ENCODE assay signal across 26 mouse cellular contexts in the genomic region with DNA sequence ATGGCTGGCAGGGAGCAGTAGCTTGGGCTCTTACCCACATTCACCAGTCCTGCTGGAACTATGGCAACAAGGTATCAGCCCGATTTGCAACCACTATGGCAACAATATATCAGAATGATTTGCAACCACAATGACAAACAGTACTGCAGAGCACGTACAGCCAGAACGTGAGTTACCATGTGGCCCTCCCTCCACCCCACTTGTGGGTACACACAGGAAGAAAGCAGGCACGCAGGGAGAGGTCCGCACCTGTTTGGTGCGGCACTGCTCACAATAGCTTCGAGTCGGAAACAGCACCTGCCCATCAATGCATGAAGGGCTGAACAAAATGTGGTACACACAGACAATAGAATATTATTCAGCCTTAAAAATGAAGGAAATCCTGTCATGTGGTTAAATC. TPM values are rescaled to one million over a fixed set of nuclear protein-coding genes. Genes with fewer than 3 reads are reported as not detected.
DNase-seq lines count a peak whose midpoint lies in the region; ATAC-seq and TF ChIP-seq lines count a peak whose summit lies in the region.
"Had no signal": no experiment of that assay in that cellular context is flagged by ENCODE, and none has a peak within 500 bp of the region (broad histone marks: within the 10 kb centered on the region; RNA-seq: fewer than 3 reads in every experiment).

No protein-coding gene starts in this region.

- H3K4me3 ChIP-seq in forebrain, embryonic 12.5 days (replicated peaks), result no peak overlapping the region
- H3K4me3 ChIP-seq in forebrain, embryonic 13.5 days, result no peak overlapping the region
- H3K4me3 ChIP-seq in hindbrain, embryonic 11.5 days (ENCODE audit: low read depth, low read length), result no peak overlapping the region
- no peak overlapping the region for H3K4me3 ChIP-seq in intestine, postnatal 0 days (ENCODE audit: low read depth, low read length)
- H3K4me3 ChIP-seq: embryonic facial prominence, embryonic 15.5 days; heart, embryonic 12.5 days; kidney, embryonic 15.5 days; megakaryocyte, embryonic 14.5 days; neural tube, embryonic 15.5 days had no signal

- no peak overlapping the region for H3K4me2 ChIP-seq in forebrain, embryonic 12.5 days
- no peak overlapping the region for H3K4me2 ChIP-seq in forebrain, embryonic 13.5 days
- H3K4me2 ChIP-seq in hindbrain, embryonic 11.5 days (replicated peaks; ENCODE audit: low read depth, low read length), result no peak overlapping the region
- no peak overlapping the region for H3K4me2 ChIP-seq in intestine, postnatal 0 days (replicated peaks; ENCODE audit: low read depth)
- H3K4me2 ChIP-seq: embryonic facial prominence, embryonic 15.5 days; heart, embryonic 12.5 days; hindbrain, embryonic 14.5 days; kidney, embryonic 15.5 days; liver, embryonic 11.5 days; neural tube, embryonic 15.5 days had no signal

- H3K9me3 ChIP-seq in forebrain, embryonic 12.5 days, result no peaks in the 10 kb centered on the region
- no peaks in the 10 kb centered on the region for H3K9me3 ChIP-seq in forebrain, embryonic 13.5 days (replicated peaks)
- no peaks in the 10 kb centered on the region for H3K9me3 ChIP-seq in hindbrain, embryonic 11.5 days (ENCODE audit: control insufficient read depth, low read length)
- no peaks in the 10 kb centered on the region for H3K9me3 ChIP-seq in intestine, postnatal 0 days (ENCODE audit: control insufficient read depth)
- H3K9me3 ChIP-seq: embryonic facial prominence, embryonic 15.5 days; heart, embryonic 12.5 days; kidney, embryonic 15.5 days; megakaryocyte, embryonic 14.5 days; neural tube, embryonic 15.5 days had no signal

- ATAC-seq in forebrain, embryonic 12.5 days (ENCODE audit: low FRiP score), result no peak
- no peak for ATAC-seq in forebrain, embryonic 13.5 days
- ATAC-seq in hindbrain, embryonic 11.5 days (ENCODE audit: low FRiP score), result no peak
- no peak for ATAC-seq in intestine, postnatal 0 days
- ATAC-seq: intestine, embryonic 16.5 days had no signal

- H3K9ac ChIP-seq in forebrain, embryonic 12.5 days, result no peak overlapping the region
- H3K9ac ChIP-seq in forebrain, embryonic 13.5 days, result no peak overlapping the region
- no peak overlapping the region for H3K9ac ChIP-seq in hindbrain, embryonic 11.5 days (ENCODE audit: low read depth, low read length)
- H3K9ac ChIP-seq in intestine, postnatal 0 days (ENCODE audit: low read depth, low read length), result no peak overlapping the region
- H3K9ac ChIP-seq: embryonic facial prominence, embryonic 15.5 days; heart, embryonic 12.5 days; hindbrain, embryonic 14.5 days; kidney, embryonic 15.5 days; neural tube, embryonic 15.5 days had no signal

- peak overlapping the region; percentile 10; the same call in 1 of the 2 replicates for H3K27ac ChIP-seq in forebrain, embryonic 12.5 days
- no peak overlapping the region for H3K27ac ChIP-seq in forebrain, embryonic 13.5 days
- no peak overlapping the region for H3K27ac ChIP-seq in hindbrain, embryonic 11.5 days (ENCODE audit: low read depth, low read length)
- no peak overlapping the region for H3K27ac ChIP-seq in intestine, postnatal 0 days (ENCODE audit: low read depth, low read length)
- H3K27ac ChIP-seq: embryonic facial prominence, embryonic 15.5 days; hindbrain, embryonic 14.5 days; kidney, embryonic 15.5 days; neural tube, embryonic 15.5 days had no signal

- peak; percentile 43 for DNase-seq in CD4-positive, CD25-positive, alpha-beta regulatory T cell, adult 2 months (ENCODE audit: low read depth, low spot score)
- DNase-seq in naive thymus-derived CD4-positive, alpha-beta T cell, adult 2 months (ENCODE audit: low read depth), result peak; percentile 65
- peak; percentile 63 for DNase-seq in thymus, postnatal 25 days
- DNase-seq in ovary, postnatal 14 days (ENCODE audit: low spot score), result no peak
- no peak for DNase-seq in hindbrain, embryonic 11.5 days (ENCODE audit: low spot score)
- DNase-seq: adrenal gland, postnatal 10 days; cerebellum, adult 11-12 months; cerebellum, postnatal 14 days; heart, postnatal 14 days; kidney, postnatal 4 days; layer of hippocampus, adult 9-11 months; lung, adult 18-20 months; lung, postnatal 14 days; midbrain, embryonic 14.5 days; right cerebral cortex, postnatal 25 days had no signal

- H3K36me3 ChIP-seq in forebrain, embryonic 12.5 days (replicated peaks), result peaks cover 36% of the 10 kb centered on the region
- H3K36me3 ChIP-seq in forebrain, embryonic 13.5 days (ENCODE audit: poor library complexity, severe bottlenecking), result peaks cover 63% of the 10 kb centered on the region
- H3K36me3 ChIP-seq in hindbrain, embryonic 11.5 days (ENCODE audit: control insufficient read depth, insufficient read depth, low read length), result no peaks in the 10 kb centered on the region
- peaks cover 91% of the 10 kb centered on the region for H3K36me3 ChIP-seq in intestine, postnatal 0 days (ENCODE audit: control insufficient read depth, insufficient read depth)

- H3K4me1 ChIP-seq in forebrain, embryonic 12.5 days, result peaks cover 5% of the 10 kb centered on the region; the same call in 1 of the 2 replicates
- no peaks in the 10 kb centered on the region for H3K4me1 ChIP-seq in forebrain, embryonic 13.5 days
- no peaks in the 10 kb centered on the region for H3K4me1 ChIP-seq in hindbrain, embryonic 11.5 days (replicated peaks; ENCODE audit: control insufficient read depth, insufficient read depth, low read length)
- no peaks in the 10 kb centered on the region for H3K4me1 ChIP-seq in intestine, postnatal 0 days (replicated peaks; ENCODE audit: control insufficient read depth, insufficient read depth, low read length)
- H3K4me1 ChIP-seq: embryonic facial prominence, embryonic 15.5 days; heart, embryonic 12.5 days; kidney, embryonic 15.5 days had no signal

- H3K27me3 ChIP-seq in forebrain, embryonic 12.5 days, result no peaks in the 10 kb centered on the region
- H3K27me3 ChIP-seq in forebrain, embryonic 13.5 days, result no peaks in the 10 kb centered on the region
- no peaks in the 10 kb centered on the region for H3K27me3 ChIP-seq in hindbrain, embryonic 11.5 days (ENCODE audit: control insufficient read depth, insufficient read depth, low read length)
- H3K27me3 ChIP-seq in intestine, postnatal 0 days (replicated peaks; ENCODE audit: control insufficient read depth, insufficient read depth, low read length), result no peaks in the 10 kb centered on the region
- H3K27me3 ChIP-seq: embryonic facial prominence, embryonic 15.5 days; heart, embryonic 12.5 days; kidney, embryonic 15.5 days; megakaryocyte, embryonic 14.5 days; neural tube, embryonic 15.5 days had no signal

- WGBS in forebrain, embryonic 12.5 days, result 90% methylated on average over 8 of the region's 8 CpGs
- WGBS in forebrain, embryonic 13.5 days, result 82% methylated on average over 8 of the region's 8 CpGs
- 89% methylated on average over 8 of the region's 8 CpGs for WGBS in hindbrain, embryonic 11.5 days
- WGBS in intestine, postnatal 0 days, result 90% methylated on average over 8 of the region's 8 CpGs

- no peak for TF ChIP-seq CTCF in intestine, postnatal 0 days (IDR thresholded peaks at IDR 0.05; ENCODE audit: low read depth)

RNA-seq across cellular contexts. Expression of a gene that starts 29.8 kb away (rescaled TPM):
- 12.3 and 12.6 TPM in 2 replicates for polyA plus RNA-seq in forebrain, embryonic 12.5 days (2016; fragmentation: Nextera tagmentation; extraction: Ambion mirVana)
- polyA plus RNA-seq in forebrain, embryonic 13.5 days (2015; fragmentation: Nextera tagmentation; extraction: Ambion mirVana), result 10.3 and 11.5 TPM in 2 replicates
- polyA plus RNA-seq in hindbrain, embryonic 11.5 days (2014; fragmentation: Nextera tagmentation; extraction: Ambion mirVana), result 9.9 and 11.1 TPM in 2 replicates
- 11.5 and 13.8 TPM in 2 replicates for polyA plus RNA-seq in intestine, postnatal 0 days (2015; fragmentation: Nextera tagmentation; extraction: Ambion mirVana)

Comparison
In these comparisons a context has a peak if more than half of its experiments do, and no peak if none do; other contexts are left out.
1. DNase-seq: peak in CD4-positive, CD25-positive, alpha-beta regulatory T cell, adult 2 months (single experiment), naive thymus-derived CD4-positive, alpha-beta T cell, adult 2 months (single experiment) and thymus, postnatal 25 days (single experiment); none in ovary, postnatal 14 days (single experiment) and hindbrain, embryonic 11.5 days (single experiment).